Mouse (Mus musculus): ENCODE data around the gene Hpse. TPM values are rescaled to one million over a fixed set of nuclear protein-coding genes. Genes with fewer than 3 reads are reported as not detected.

The Hpse gene
- polyA plus RNA-seq, 1 experiment from 2014 or later: 1.6 TPM

DNA sequence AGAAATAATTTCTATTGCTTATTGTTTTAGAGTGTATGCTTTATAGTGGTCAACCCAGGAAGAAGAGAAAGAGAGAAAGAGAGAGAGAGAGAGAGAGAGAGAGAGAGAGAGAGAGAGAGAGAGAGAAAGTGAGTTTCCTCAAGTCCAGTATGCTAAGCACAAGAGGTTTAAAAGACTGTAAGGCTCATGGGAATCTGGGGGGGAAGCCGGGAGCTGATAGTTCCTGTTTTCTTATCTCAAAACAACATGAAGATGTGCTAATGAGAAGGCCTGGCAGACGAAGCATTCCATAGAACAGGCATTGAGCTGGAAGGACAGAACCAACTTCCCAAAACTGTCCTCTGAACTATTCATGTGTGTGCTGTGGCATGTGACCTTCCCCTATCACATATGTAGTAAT, 21.6 kb downstream of the Hpse start:
- DNase-seq (ENCODE audit: low read depth, low spot score) (no peak), ATAC-seq (no peak)
- POLR2A ChIA-PET: no interaction called here
- no peaks in the 10 kb centered on the region for H3K27me3 ChIP-seq
- no peak for TF ChIP-seq CTCF (IDR thresholded peaks at IDR 0.05)
- CTCF ChIA-PET: interaction anchor here (1.0 kb wide), 1 partner anchor 15 kb away, joined by 3 read pairs; no protein-coding TSS in a partner anchor
- in situ Hi-C loops (cut with MboI; ENCODE audit: low pct_unique_long_range_greater_than_20kb): no loop called here

DNA sequence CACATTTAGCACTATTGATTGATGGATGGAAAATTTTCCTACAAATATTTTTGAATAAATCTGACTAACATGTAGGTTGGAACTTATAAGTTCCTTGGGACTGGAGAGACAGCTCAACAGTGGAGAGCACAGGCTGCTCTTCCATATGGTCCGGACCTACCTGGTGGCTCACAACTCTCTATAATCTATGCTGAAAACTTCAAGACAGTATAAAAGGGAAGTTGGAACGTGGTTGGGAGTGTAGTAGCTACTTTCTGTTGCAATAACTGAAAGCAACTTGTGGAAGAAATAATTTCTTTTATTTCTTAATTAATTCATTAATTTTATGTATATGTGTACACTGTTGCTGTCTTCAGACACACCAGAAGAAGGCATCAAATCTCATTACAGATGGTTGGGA, 22.1 kb downstream of the Hpse start:
- ATAC-seq: no peak
- H3K27me3 ChIP-seq: no peaks in the 10 kb centered on the region
- no peak for DNase-seq (ENCODE audit: low read depth, low spot score)
- CTCF ChIA-PET: interaction anchor here (1.0 kb wide), 1 partner anchor 16 kb away, joined by 3 read pairs; no protein-coding TSS in a partner anchor
- POLR2A ChIA-PET: no interaction called here
- no peak for TF ChIP-seq CTCF (IDR thresholded peaks at IDR 0.05)
- in situ Hi-C loops (cut with MboI; ENCODE audit: low pct_unique_long_range_greater_than_20kb): no loop called here

DNA sequence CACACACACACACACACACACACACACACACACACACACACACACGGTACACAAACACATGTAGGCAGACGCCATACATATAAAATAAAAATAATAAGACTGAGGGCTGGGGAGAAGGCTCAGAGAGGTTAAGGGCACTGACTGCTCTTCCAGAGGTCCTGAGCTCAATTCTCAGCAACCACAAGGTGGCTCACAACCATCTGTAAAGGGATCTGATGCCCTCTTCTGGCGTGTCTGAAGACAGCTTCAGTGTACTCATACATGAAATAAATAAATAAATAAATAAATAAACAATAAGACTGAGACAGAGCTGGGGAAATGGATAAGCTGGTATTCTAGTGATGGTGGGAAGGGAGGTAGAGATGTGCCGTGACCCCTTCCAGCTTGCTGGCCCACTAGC, 33.9 kb downstream of the Hpse start:
- ChIA-PET CTCF (interaction anchor here (1.3 kb wide), 1 partner anchor 10 kb away, joined by 4 read pairs; the partner anchor contains the start of gene Coq2), POLR2A (no interaction called here)
- ATAC-seq (no peak), DNase-seq (ENCODE audit: low read depth, low spot score) (no peak)
- in situ Hi-C loops (cut with MboI; ENCODE audit: low pct_unique_long_range_greater_than_20kb): no loop called here
- H3K27me3 ChIP-seq: no peaks in the 10 kb centered on the region
- TF ChIP-seq CTCF (IDR thresholded peaks at IDR 0.05): peak; percentile 56

DNA sequence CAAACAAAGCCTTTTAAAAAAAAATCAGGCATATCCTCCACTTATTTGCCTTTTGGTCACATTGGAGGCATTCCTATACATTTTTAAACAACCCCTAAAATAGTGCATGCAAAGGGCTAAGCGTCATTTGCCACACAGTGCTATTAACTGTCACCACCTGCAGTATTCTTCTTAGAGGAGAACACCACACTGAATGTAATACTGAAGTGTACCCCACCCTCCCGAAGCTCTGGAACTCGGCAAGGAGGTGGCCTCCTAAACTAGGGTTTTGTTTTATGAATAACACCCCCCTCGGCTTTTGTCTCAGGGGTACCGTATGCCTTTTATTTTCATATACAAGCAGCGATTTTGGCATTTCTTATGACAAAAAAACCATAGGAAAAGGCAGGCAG, 39.0 kb downstream of the Hpse start:
- no peaks in the 10 kb centered on the region for H3K27me3 ChIP-seq
- TF ChIP-seq CTCF (IDR thresholded peaks at IDR 0.05): no peak
- CTCF ChIA-PET: interaction anchor here (1.5 kb wide), 1 partner anchor 146 kb away, joined by 4 read pairs; no protein-coding TSS in a partner anchor
- DNase-seq (ENCODE audit: low read depth, low spot score) (no peak), ATAC-seq (no peak)
- in situ Hi-C loops (cut with MboI; ENCODE audit: low pct_unique_long_range_greater_than_20kb): loop anchor here (5.0 kb wide), 1 partner anchor 232 kb away; no protein-coding TSS in a partner anchor
- POLR2A ChIA-PET: no interaction called here

DNA sequence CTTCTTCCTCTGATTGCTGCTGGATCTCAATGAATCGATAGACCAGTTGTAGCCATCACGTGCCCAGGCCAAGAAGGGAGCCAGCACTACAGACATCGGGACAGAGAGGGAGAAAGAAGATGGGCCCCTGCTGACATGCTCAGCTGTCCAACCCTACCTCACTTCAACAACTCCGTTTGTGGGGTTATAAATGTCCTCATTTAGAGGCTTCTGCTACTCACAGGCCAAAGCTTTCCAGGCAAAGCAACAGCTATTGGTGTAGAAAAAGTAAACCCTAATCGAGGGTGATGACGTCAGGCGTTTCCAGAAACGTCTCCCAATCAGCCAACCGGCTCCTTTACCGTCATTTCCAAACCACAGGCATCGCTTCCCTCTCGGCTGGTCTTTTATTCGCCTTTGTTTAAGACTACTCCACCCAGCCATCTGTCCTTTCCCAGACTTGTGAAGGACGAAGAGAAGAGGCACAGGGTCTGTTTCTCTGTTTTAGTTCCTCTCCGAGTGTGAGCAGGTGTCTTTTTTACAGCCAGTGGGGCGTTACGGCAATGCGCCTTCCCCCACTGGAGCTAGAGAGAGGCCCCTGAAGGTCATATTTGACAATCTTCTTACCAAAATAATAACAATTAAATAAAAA, 39.5 kb downstream of the Hpse start:
- no peaks in the 10 kb centered on the region for H3K27me3 ChIP-seq
- ATAC-seq (no peak), DNase-seq (ENCODE audit: low read depth, low spot score) (no peak)
- POLR2A ChIA-PET: no interaction called here
- no peak for TF ChIP-seq CTCF (IDR thresholded peaks at IDR 0.05)
- CTCF ChIA-PET: interaction anchor here (1.5 kb wide), 1 partner anchor 147 kb away, joined by 4 read pairs; no protein-coding TSS in a partner anchor
- in situ Hi-C loops (cut with MboI; ENCODE audit: low pct_unique_long_range_greater_than_20kb): loop anchor here (5.0 kb wide), 2 partner anchors 137 to 232 kb away; no protein-coding TSS in a partner anchor

DNA sequence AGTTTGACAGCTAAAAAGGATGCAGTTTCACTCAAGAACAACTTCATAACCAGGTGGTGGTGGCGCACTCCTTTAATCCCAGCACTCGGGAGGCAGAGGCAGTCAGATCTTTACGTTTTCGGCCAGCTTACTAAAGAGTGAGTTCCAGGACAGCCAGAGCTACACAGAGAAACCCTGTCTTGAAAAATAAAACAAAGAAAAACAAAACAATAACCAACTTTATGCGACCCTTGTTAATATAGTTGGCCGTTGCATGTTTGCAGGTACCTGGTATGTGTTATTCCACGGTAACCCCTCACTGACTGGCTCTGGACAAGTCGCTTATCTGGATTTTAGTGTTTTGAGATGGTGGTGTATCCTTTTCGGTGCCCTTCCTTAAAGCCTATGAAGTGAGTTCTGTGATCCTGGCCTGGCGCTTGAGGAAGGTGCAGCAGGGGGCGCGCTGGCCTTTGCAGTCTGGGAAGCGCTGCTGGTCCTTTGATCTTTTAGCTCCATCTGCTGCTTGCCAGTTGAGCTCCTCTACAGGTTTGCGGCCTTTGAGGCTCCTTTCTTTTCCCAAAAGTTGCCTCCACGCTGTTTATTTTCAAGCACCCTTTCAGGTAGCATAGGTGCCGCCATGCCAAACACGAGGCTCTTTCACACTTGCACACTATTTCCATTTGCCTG, 44.7 kb downstream of the Hpse start, which contains the start of gene Coq2:
Gene Coq2 (minus strand): TSS at position 430 of the 666 bp plus-strand sequence.
- POLR2A ChIA-PET: interaction anchor here (0.6 kb wide), 1 partner anchor 27 kb away, joined by 5 read pairs; no protein-coding TSS in a partner anchor
- DNase-seq (ENCODE audit: low read depth, low spot score) (peak; percentile 61), ATAC-seq (peak; percentile 82)
- H3K27me3 ChIP-seq: no peaks in the 10 kb centered on the region
- CTCF ChIA-PET: interaction anchor here (0.7 to 1.7 kb wide), 32 partner anchors 10 to 240 kb away, joined by 3 to 11 read pairs (median 4); partner anchors contain the start of genes Abraxas1, Gpat3, Helq and Mrps18c
- peak; percentile 99 for TF ChIP-seq CTCF (IDR thresholded peaks at IDR 0.05)
- in situ Hi-C loops (cut with MboI; ENCODE audit: low pct_unique_long_range_greater_than_20kb): loop anchor here (5.0 kb wide), 1 partner anchor 142 kb away; no protein-coding TSS in a partner anchor

DNA sequence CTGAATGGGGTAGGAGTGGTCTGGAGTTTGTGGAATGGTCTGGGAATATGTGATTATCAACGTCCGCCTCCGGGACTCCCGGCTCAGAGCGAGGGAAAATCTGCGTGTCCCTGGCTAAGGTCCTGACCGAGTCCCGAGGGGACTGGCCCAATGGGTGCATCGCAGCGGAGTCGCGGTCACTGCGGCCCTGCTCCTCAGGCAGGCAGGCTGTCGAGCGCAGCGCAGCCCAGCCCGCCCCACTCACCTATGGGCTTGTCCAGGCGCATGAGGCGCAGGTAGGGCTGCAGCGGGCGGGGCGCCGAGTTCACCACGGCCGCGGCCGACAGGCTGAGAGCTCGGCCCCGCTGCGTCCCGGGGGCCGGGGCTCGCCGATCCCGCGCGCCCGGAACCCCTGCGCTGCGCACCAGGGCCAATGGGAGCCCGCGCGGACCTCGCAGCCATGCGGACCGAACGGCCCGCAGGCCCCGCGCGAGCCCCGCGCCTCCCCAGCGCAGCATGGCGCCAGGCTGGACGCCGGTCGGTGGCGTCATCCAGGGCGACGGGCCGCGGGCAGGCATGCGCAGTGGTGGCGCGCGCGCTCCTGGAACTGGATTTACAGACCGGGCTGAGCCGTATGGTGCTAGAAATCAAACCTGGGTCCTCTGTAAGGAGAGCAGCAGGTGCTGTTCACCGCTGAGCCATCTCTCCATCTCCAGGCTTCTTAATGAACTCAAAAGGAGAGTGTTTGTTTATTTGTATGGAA, 45.6 kb downstream of the Hpse start:
- ChIA-PET CTCF (interaction anchor here (1.2 to 1.7 kb wide), 15 partner anchors 16 to 241 kb away, joined by 3 to 11 read pairs (median 5); partner anchors contain the start of gene Abraxas1), POLR2A (interaction anchor here (0.6 to 1.0 kb wide), 2 partner anchors 114 to 131 kb away, joined by 4 to 5 read pairs; no protein-coding TSS in a partner anchor)
- in situ Hi-C loops (cut with MboI; ENCODE audit: low pct_unique_long_range_greater_than_20kb): no loop called here
- ATAC-seq: peak; percentile 73
- DNase-seq (ENCODE audit: low read depth, low spot score): no peak
- TF ChIP-seq CTCF (IDR thresholded peaks at IDR 0.05): no peak
- H3K27me3 ChIP-seq: no peaks in the 10 kb centered on the region

DNA sequence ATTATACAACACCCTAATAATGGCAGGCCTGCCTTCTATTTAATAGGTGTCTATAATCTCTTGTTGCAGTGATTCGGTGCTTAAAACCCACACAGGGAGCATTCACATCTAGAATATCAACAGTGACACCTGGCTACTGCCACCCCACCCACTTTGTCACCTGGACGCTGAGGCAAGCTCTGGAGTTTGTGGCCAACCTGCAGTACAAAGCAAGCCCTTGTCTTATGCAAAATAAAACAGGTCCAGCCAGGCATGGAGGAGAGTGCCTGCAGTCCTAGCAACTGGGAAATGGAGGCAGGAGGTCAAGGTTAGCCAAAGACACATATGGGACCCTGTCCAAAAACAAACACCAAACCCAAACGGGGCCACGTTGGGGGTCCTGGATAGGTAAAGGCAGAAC, 47.1 kb downstream of the Hpse start:
- in situ Hi-C loops (cut with MboI; ENCODE audit: low pct_unique_long_range_greater_than_20kb): no loop called here
- POLR2A ChIA-PET: interaction anchor here (0.5 to 0.6 kb wide), 2 partner anchors 103 to 162 kb away, joined by 3 to 5 read pairs; no protein-coding TSS in a partner anchor
- TF ChIP-seq CTCF (IDR thresholded peaks at IDR 0.05): no peak

DNA sequence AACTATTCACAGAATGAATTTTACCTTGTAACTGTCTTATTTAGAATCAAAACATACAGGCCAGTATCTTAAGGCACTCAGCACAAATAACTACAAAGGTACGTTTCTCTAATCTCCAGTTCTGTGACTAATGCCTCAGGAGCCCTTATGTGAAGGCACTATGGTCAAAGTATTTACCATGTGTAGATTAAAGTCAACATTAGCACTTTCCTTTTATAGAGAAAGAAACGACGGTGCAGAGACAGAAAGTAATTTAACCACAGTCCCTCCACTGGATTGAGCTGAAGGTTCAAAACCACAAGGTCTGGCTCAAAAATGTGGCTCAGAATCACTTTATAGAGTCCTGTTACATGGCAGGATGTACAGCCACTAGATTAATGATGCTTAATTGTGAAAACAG, 47.6 kb downstream of the Hpse start:
- DNase-seq (ENCODE audit: low read depth, low spot score): no peak
- CTCF ChIA-PET: interaction anchor here (0.8 to 2.5 kb wide), 12 partner anchors 15 to 138 kb away, joined by 3 to 20 read pairs (median 5); no protein-coding TSS in a partner anchor
- no peaks in the 10 kb centered on the region for H3K27me3 ChIP-seq
- in situ Hi-C loops (cut with MboI; ENCODE audit: low pct_unique_long_range_greater_than_20kb): no loop called here
- no peak for TF ChIP-seq CTCF (IDR thresholded peaks at IDR 0.05)
- POLR2A ChIA-PET: interaction anchor here (0.5 kb wide), 1 partner anchor 103 kb away, joined by 3 read pairs; no protein-coding TSS in a partner anchor
- ATAC-seq: no peak

More for the DNA sequence above, 47.1 kb downstream of the Hpse start:
- no peak for DNase-seq (ENCODE audit: low read depth, low spot score)
- no peaks in the 10 kb centered on the region for H3K27me3 ChIP-seq
- CTCF ChIA-PET: interaction anchor here (0.8 to 2.3 kb wide), 8 partner anchors 8 to 136 kb away, joined by 3 to 8 read pairs (median 4); no protein-coding TSS in a partner anchor
- ATAC-seq: no peak

DNA sequence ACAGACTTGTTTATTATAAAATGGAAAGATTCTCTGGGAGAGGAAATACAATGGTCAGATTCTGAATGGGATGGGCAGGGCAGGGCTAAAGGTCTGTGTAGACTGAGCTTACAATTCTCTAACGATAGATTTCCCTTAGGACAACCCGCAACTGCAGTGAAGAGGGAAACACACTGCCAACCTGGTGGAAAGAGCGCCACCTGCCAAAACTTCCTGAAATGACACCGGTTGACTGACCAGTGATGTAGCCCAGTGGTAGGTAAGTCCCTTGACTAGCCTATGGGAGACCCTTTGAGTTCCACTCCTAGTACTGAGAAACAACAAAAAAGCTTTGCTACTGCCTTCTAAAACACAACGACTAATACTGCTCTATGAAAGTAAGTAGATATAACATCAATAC, 48.1 kb downstream of the Hpse start:
- no peak for DNase-seq (ENCODE audit: low read depth, low spot score)
- TF ChIP-seq CTCF (IDR thresholded peaks at IDR 0.05): peak; percentile 86
- in situ Hi-C loops (cut with MboI; ENCODE audit: low pct_unique_long_range_greater_than_20kb): no loop called here
- CTCF ChIA-PET: interaction anchor here (0.6 to 2.7 kb wide), 16 partner anchors 15 to 137 kb away, joined by 3 to 20 read pairs (median 5); no protein-coding TSS in a partner anchor
- POLR2A ChIA-PET: no interaction called here
- no peaks in the 10 kb centered on the region for H3K27me3 ChIP-seq
- peak; percentile 69 for ATAC-seq
